15 mouse cellular contexts compared by ENCODE assay signal in the genomic region with DNA sequence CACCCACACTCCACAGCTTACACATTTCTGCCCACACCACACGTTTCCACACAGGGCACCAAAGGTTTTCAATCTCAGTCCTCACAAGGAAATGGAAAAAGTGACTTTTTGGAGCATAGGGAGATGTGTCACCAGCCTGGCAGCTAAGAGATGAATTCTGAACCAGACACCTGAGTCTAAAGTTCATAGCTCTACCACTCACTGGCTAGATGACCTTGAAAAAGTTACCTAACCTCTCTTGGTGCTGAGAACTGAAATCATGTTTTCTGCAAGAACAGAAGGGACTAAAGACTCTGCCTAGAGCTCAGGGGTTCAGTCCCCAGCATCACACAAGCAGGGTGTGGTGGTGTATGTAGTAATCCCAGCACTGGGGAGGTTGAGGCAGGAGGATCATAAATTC. TPM values are rescaled to one million over a fixed set of nuclear protein-coding genes. Genes with fewer than 3 reads are reported as not detected.
DNase-seq lines count a peak whose midpoint lies in the region; ATAC-seq and TF ChIP-seq lines count a peak whose summit lies in the region.
"Had no signal": no experiment of that assay in that cellular context is flagged by ENCODE, and none has a peak within 500 bp of the region (broad histone marks: within the 10 kb centered on the region; RNA-seq: fewer than 3 reads in every experiment).

No protein-coding gene starts in this region.

- H3K4me1 ChIP-seq in liver, adult 2 months (ENCODE audit: control insufficient read depth, insufficient read depth, low read length): peaks cover 35% of the 10 kb centered on the region
- peaks cover 9% of the 10 kb centered on the region for H3K4me1 ChIP-seq in liver, embryonic 11.5 days (replicated peaks; ENCODE audit: control insufficient read depth, insufficient read depth, low read length)
- H3K4me1 ChIP-seq in liver, postnatal 0 days (ENCODE audit: insufficient read depth): peaks cover 19% of the 10 kb centered on the region
- H3K4me1 ChIP-seq in CH12.LX (ENCODE audit: control insufficient read depth in 1 of 2, insufficient read depth in 2 of 2): peaks cover 22 to 44% of the 10 kb centered on the region in 2 experiments
- H3K4me1 ChIP-seq in hindbrain, embryonic 11.5 days (replicated peaks; ENCODE audit: control insufficient read depth, insufficient read depth, low read length): no peaks in the 10 kb centered on the region
- H3K4me1 ChIP-seq: embryonic facial prominence, embryonic 12.5 days; forebrain, embryonic 13.5 days; forebrain, embryonic 15.5 days had no signal

- TF ChIP-seq POLR2A in liver, adult 2 months (IDR thresholded peaks at IDR 0.05; ENCODE audit: extremely low read depth, insufficient read depth, low read length): no peak
- TF ChIP-seq POLR2A in CH12.LX (IDR thresholded peaks at IDR 0.05; ENCODE audit: low read depth, low read length): no peak

- in situ Hi-C loops in CH12.LX (cut with MboI; ENCODE audit: low pct_ligation_motif_present, low pct_unique_long_range_greater_than_20kb, low sequenced_read_pairs): no loop called here

- H3K4me3 ChIP-seq in gastrocnemius, adult 2 months: no peak overlapping the region
- H3K4me3 ChIP-seq in liver, adult 2 months (ENCODE audit: insufficient read depth, low read depth, low read length): no peak overlapping the region
- no peak overlapping the region for H3K4me3 ChIP-seq in liver, embryonic 11.5 days (ENCODE audit: low read depth, low read length)
- no peak overlapping the region for H3K4me3 ChIP-seq in liver, postnatal 0 days (ENCODE audit: low read depth, low read length)
- no peak overlapping the region for H3K4me3 ChIP-seq in CH12.LX (replicated peaks in 1 of 3; ENCODE audit: low read depth in 2 of 3, low read length in 2 of 3, poor library complexity in 1 of 3)
- H3K4me3 ChIP-seq in hindbrain, embryonic 11.5 days (ENCODE audit: low read depth, low read length): no peak overlapping the region
- H3K4me3 ChIP-seq: embryonic facial prominence, embryonic 10.5 days; embryonic facial prominence, embryonic 12.5 days; forebrain, embryonic 13.5 days; forebrain, embryonic 15.5 days had no signal

- H3K79me2 ChIP-seq in liver, adult 2 months (ENCODE audit: control insufficient read depth, insufficient read depth, low read length): no peaks in the 10 kb centered on the region; the same call in 1 of the 2 replicates
- no peaks in the 10 kb centered on the region for H3K79me2 ChIP-seq in CH12.LX (replicated peaks; ENCODE audit: control insufficient read depth, extremely low read depth, insufficient read depth, poor library complexity, severe bottlenecking)

- no peak overlapping the region for H3K4me2 ChIP-seq in liver, embryonic 11.5 days
- no peak overlapping the region for H3K4me2 ChIP-seq in liver, postnatal 0 days (ENCODE audit: low read depth, low read length)
- no peak overlapping the region for H3K4me2 ChIP-seq in CH12.LX (ENCODE audit: insufficient read depth, low read depth, poor library complexity, severe bottlenecking)
- no peak overlapping the region for H3K4me2 ChIP-seq in hindbrain, embryonic 11.5 days (replicated peaks; ENCODE audit: low read depth, low read length)
- H3K4me2 ChIP-seq: embryonic facial prominence, embryonic 12.5 days; forebrain, embryonic 13.5 days; forebrain, embryonic 15.5 days had no signal

- dilution Hi-C loops in CH12.LX (cut with MboI; ENCODE audit: extremely low pct_ligation_motif_present, extremely low pct_unique_long_range_greater_than_20kb, low sequenced_read_pairs): no loop called here

- peak overlapping the region; percentile 17; the same call in 1 of the 2 replicates for H3K27ac ChIP-seq in gastrocnemius, adult 2 months
- peak overlapping the region; percentile 82 for H3K27ac ChIP-seq in liver, adult 2 months (replicated peaks; ENCODE audit: insufficient read depth, low read depth, low read length)
- H3K27ac ChIP-seq in liver, embryonic 11.5 days (ENCODE audit: low read depth, low read length): no peak overlapping the region; the same call in 1 of the 2 replicates
- H3K27ac ChIP-seq in liver, postnatal 0 days (ENCODE audit: low read depth): peak overlapping the region; percentile 78
- H3K27ac ChIP-seq in CH12.LX (ENCODE audit: insufficient read depth, low read depth): no peak overlapping the region
- no peak overlapping the region for H3K27ac ChIP-seq in hindbrain, embryonic 11.5 days (ENCODE audit: low read depth, low read length)
- H3K27ac ChIP-seq: embryonic facial prominence, embryonic 10.5 days; embryonic facial prominence, embryonic 12.5 days; forebrain, embryonic 13.5 days; forebrain, embryonic 15.5 days had no signal

- 19% methylated on average over 1 of the region's 1 CpGs for WGBS in liver, adult 2 months
- WGBS in liver, embryonic 11.5 days: 70% methylated on average over 1 of the region's 1 CpGs
- 61% methylated on average over 1 of the region's 1 CpGs for WGBS in liver, postnatal 0 days (ENCODE audit: insufficient replicate concordance)
- WGBS in hindbrain, embryonic 11.5 days: 72% methylated on average over 1 of the region's 1 CpGs

- no peak for TF ChIP-seq EP300 in liver, postnatal 0 days (IDR thresholded peaks at IDR 0.05; ENCODE audit: low read depth)
- TF ChIP-seq EP300 in CH12.LX (IDR thresholded peaks at IDR 0.05; ENCODE audit: low read length): peak; percentile 31; the same call in 1 of the 2 replicates

- intact Hi-C loops in gastrocnemius, adult 2 months (cut with DNase I): no loop called here

- DNase-seq in gastrocnemius, adult 2 months: no peak
- DNase-seq in gastrocnemius, postnatal 10 days: no peak
- peak; percentile 93 for DNase-seq in liver, adult 2 months (ENCODE audit: extremely low read depth, low read depth, low spot score)
- DNase-seq in liver, embryonic 11.5 days (ENCODE audit: low spot score): no peak
- DNase-seq in liver, postnatal 0 days: no peak
- DNase-seq in liver (no peak), CH12.LX (ENCODE audit: extremely low read depth) (no peak)
- no peak for DNase-seq in hindbrain, embryonic 11.5 days (ENCODE audit: low spot score)
- DNase-seq: cerebellum, adult 11-12 months; cerebellum, adult 9-10 months had no signal

- H3K36me3 ChIP-seq in liver, adult 2 months (ENCODE audit: control insufficient read depth, insufficient read depth, low read length): peaks cover 43% of the 10 kb centered on the region
- no peaks in the 10 kb centered on the region for H3K36me3 ChIP-seq in liver, embryonic 11.5 days (ENCODE audit: control insufficient read depth, insufficient read depth, low read length)
- peaks cover 45% of the 10 kb centered on the region for H3K36me3 ChIP-seq in liver, postnatal 0 days (replicated peaks; ENCODE audit: insufficient read depth, low read length)
- H3K36me3 ChIP-seq in CH12.LX (replicated peaks in 1 of 2; ENCODE audit: control insufficient read depth in 1 of 2, insufficient read depth in 1 of 2, low read length in 1 of 2): peaks cover 53 to 97% of the 10 kb centered on the region in 2 experiments
- H3K36me3 ChIP-seq in hindbrain, embryonic 11.5 days (ENCODE audit: control insufficient read depth, insufficient read depth, low read length): no peaks in the 10 kb centered on the region
- H3K36me3 ChIP-seq: embryonic facial prominence, embryonic 10.5 days; embryonic facial prominence, embryonic 12.5 days; forebrain, embryonic 15.5 days had no signal

- TF ChIP-seq CTCF in gastrocnemius, adult 2 months (IDR thresholded peaks at IDR 0.05): no peak
- no peak for TF ChIP-seq CTCF in liver, adult 2 months (IDR thresholded peaks at IDR 0.05; ENCODE audit: low read depth, low read length)
- TF ChIP-seq CTCF in liver, postnatal 0 days (IDR thresholded peaks at IDR 0.05; ENCODE audit: low read depth): no peak
- TF ChIP-seq CTCF in CH12.LX (conservative IDR thresholded peaks at IDR 0.05 in 1 of 2, IDR thresholded peaks at IDR 0.05 in 1 of 2; ENCODE audit: low read depth in 2 of 2, low read length in 2 of 2): no peak

- no peak for TF ChIP-seq RAD21 in CH12.LX (IDR thresholded peaks at IDR 0.05; ENCODE audit: low read depth, low read length)

- peak overlapping the region; percentile 3; the same call in 1 of the 2 replicates for H3K9ac ChIP-seq in liver, adult 2 months (ENCODE audit: low read depth, low read length)
- no peak overlapping the region for H3K9ac ChIP-seq in liver, embryonic 11.5 days (ENCODE audit: low read depth, low read length)
- no peak overlapping the region for H3K9ac ChIP-seq in liver, postnatal 0 days (replicated peaks)
- no peak overlapping the region for H3K9ac ChIP-seq in CH12.LX (ENCODE audit: insufficient read depth, low read depth)
- H3K9ac ChIP-seq in hindbrain, embryonic 11.5 days (ENCODE audit: low read depth, low read length): no peak overlapping the region
- H3K9ac ChIP-seq: embryonic facial prominence, embryonic 12.5 days; forebrain, embryonic 13.5 days; forebrain, embryonic 15.5 days had no signal

- H3K27me3 ChIP-seq in liver, adult 2 months (ENCODE audit: control insufficient read depth, insufficient read depth, low read length): no peaks in the 10 kb centered on the region
- no peaks in the 10 kb centered on the region for H3K27me3 ChIP-seq in liver, embryonic 11.5 days (replicated peaks; ENCODE audit: control insufficient read depth, insufficient read depth, low read length)
- H3K27me3 ChIP-seq in liver, postnatal 0 days (ENCODE audit: insufficient read depth, low read length): no peaks in the 10 kb centered on the region
- H3K27me3 ChIP-seq in CH12.LX (replicated peaks): no peaks in the 10 kb centered on the region
- no peaks in the 10 kb centered on the region for H3K27me3 ChIP-seq in hindbrain, embryonic 11.5 days (ENCODE audit: control insufficient read depth, insufficient read depth, low read length)
- H3K27me3 ChIP-seq: embryonic facial prominence, embryonic 12.5 days; forebrain, embryonic 13.5 days; forebrain, embryonic 15.5 days had no signal

- H3K9me3 ChIP-seq in liver, embryonic 11.5 days (ENCODE audit: control insufficient read depth, low read length): no peaks in the 10 kb centered on the region
- H3K9me3 ChIP-seq in liver, postnatal 0 days (ENCODE audit: low read length): no peaks in the 10 kb centered on the region
- no peaks in the 10 kb centered on the region for H3K9me3 ChIP-seq in CH12.LX (replicated peaks; ENCODE audit: low read length)
- H3K9me3 ChIP-seq in hindbrain, embryonic 11.5 days (ENCODE audit: control insufficient read depth, low read length): no peaks in the 10 kb centered on the region
- H3K9me3 ChIP-seq: embryonic facial prominence, embryonic 10.5 days; embryonic facial prominence, embryonic 12.5 days; forebrain, embryonic 13.5 days; forebrain, embryonic 15.5 days had no signal

- ATAC-seq in liver, embryonic 11.5 days (replicated peaks; ENCODE audit: low FRiP score): no peak
- ATAC-seq in liver, postnatal 0 days: no peak
- no peak for ATAC-seq in hindbrain, embryonic 11.5 days (ENCODE audit: low FRiP score)
- ATAC-seq: CD4-positive, CD25-positive, alpha-beta regulatory T cell, adult 4 months; forebrain, embryonic 13.5 days; forebrain, embryonic 15.5 days had no signal

RNA-seq across cellular contexts. Expression of gene Vps13d, which starts 25.2 kb away (rescaled TPM):
- 10 to 100 TPM; 35.6 to 37.0 TPM for total RNA-seq in gastrocnemius, adult 2 months (2021)
- 10 to 100 TPM; 26.3 to 27.2 TPM for total RNA-seq in gastrocnemius, postnatal 10 days (2021)
- total RNA-seq in liver, adult 2 months (2014; rRNA removed): 32.4 and 36.2 TPM in 2 replicates
- polyA plus RNA-seq in liver, adult 2 months (2012; rRNA removed): 11.6 and 13.3 TPM in 2 replicates
- 7.4 and 11.7 TPM in 2 replicates for polyA plus RNA-seq in liver, embryonic 11.5 days (2014; fragmentation: Nextera tagmentation; extraction: Ambion mirVana)
- 6.6 and 7.0 TPM in 2 replicates for polyA plus RNA-seq in liver, postnatal 0 days (2015; fragmentation: Nextera tagmentation; extraction: Ambion mirVana)
- total RNA-seq in CH12.LX (2012; rRNA removed): 9.7 and 10.8 TPM in 2 replicates
- 8.2 and 9.8 TPM in 2 replicates for total RNA-seq in CH12.LX (2014; rRNA removed)
- 9.4 and 9.6 TPM in 2 replicates for polyA plus RNA-seq in CH12.LX (2012; ENCODE audit: insufficient read length, low read depth)
- polyA plus RNA-seq in hindbrain, embryonic 11.5 days (2014; fragmentation: Nextera tagmentation; extraction: Ambion mirVana): 10.6 and 15.2 TPM in 2 replicates

RNA-seq across cellular contexts. Expression of gene Tnfrsf1b, which starts 26.7 kb away (rescaled TPM):
- 1 to 10 TPM; 2.5 to 3.0 TPM for total RNA-seq in gastrocnemius, adult 2 months (2021)
- 1 to 10 TPM; 4.4 to 5.8 TPM for total RNA-seq in gastrocnemius, postnatal 10 days (2021)
- 10.8 and 14.9 TPM in 2 replicates for total RNA-seq in liver, adult 2 months (2014; rRNA removed)
- polyA plus RNA-seq in liver, adult 2 months (2012; rRNA removed): 16.8 and 16.9 TPM in 2 replicates
- 5.7 and 6.5 TPM in 2 replicates for polyA plus RNA-seq in liver, embryonic 11.5 days (2014; fragmentation: Nextera tagmentation; extraction: Ambion mirVana)
- polyA plus RNA-seq in liver, postnatal 0 days (2015; fragmentation: Nextera tagmentation; extraction: Ambion mirVana): 7.2 and 9.4 TPM in 2 replicates
- total RNA-seq in CH12.LX (2012; rRNA removed): 14.9 and 16.7 TPM in 2 replicates
- 10.7 and 11.4 TPM in 2 replicates for total RNA-seq in CH12.LX (2014; rRNA removed)
- 18.8 and 21.6 TPM in 2 replicates for polyA plus RNA-seq in CH12.LX (2012; ENCODE audit: insufficient read length, low read depth)
- polyA plus RNA-seq in hindbrain, embryonic 11.5 days (2014; fragmentation: Nextera tagmentation; extraction: Ambion mirVana): 1.6 and 1.8 TPM in 2 replicates

Comparison
In these comparisons a context has a peak if more than half of its experiments do, and no peak if none do; other contexts are left out.
1. H3K27ac ChIP-seq: peak in gastrocnemius, adult 2 months (single experiment), liver, adult 2 months (single experiment) and liver, postnatal 0 days (single experiment); none in liver, embryonic 11.5 days (single experiment), CH12.LX (single experiment) and hindbrain, embryonic 11.5 days (single experiment).